In the genomic region with DNA sequence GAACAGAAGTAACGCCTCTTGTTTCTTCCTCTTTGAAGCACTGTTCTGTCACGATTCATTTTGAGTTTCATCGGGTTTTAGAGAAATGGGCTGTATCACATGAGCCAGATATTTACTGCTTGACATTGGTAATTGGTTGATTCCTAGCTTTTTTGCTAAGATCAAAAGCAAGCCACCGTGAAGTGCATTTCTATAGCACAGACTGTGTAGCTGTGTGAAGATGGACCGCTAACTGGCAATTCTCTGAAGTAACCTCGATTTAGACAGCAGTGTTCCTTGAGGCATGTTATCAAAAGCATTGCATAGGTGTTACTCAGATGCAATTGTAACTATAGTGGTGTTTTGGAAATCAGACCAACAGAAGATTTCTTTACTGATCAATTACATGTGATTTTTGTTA, we compare ENCODE assay signal across 27 mouse cellular contexts.
"Had no signal": no experiment of that assay in that cellular context is flagged by ENCODE, and none has a peak within 500 bp of the region (broad histone marks: within the 10 kb centered on the region; RNA-seq: fewer than 3 reads in every experiment).

No protein-coding gene starts in this region.

- H3K4me1 ChIP-seq: forebrain, embryonic 12.5 days had no signal

- H3K9me3 ChIP-seq: embryonic facial prominence, embryonic 15.5 days; forebrain, embryonic 13.5 days; forebrain, embryonic 15.5 days had no signal

- H3K4me3 ChIP-seq: embryonic facial prominence, embryonic 10.5 days; embryonic facial prominence, embryonic 12.5 days; embryonic facial prominence, embryonic 13.5 days; embryonic facial prominence, embryonic 15.5 days; erythroblast, embryonic 14.5 days; forebrain, embryonic 10.5 days; forebrain, embryonic 12.5 days; forebrain, embryonic 13.5 days; forebrain, embryonic 15.5 days; gastrocnemius, adult 2 months had no signal

- H3K36me3 ChIP-seq: embryonic facial prominence, embryonic 10.5 days; embryonic facial prominence, embryonic 12.5 days; embryonic facial prominence, embryonic 13.5 days; embryonic facial prominence, embryonic 15.5 days; forebrain, embryonic 10.5 days; forebrain, embryonic 12.5 days; forebrain, embryonic 15.5 days had no signal

- H3K27me3 ChIP-seq: embryonic facial prominence, embryonic 12.5 days; embryonic facial prominence, embryonic 13.5 days; embryonic facial prominence, embryonic 15.5 days; forebrain, embryonic 12.5 days; forebrain, embryonic 13.5 days; forebrain, embryonic 15.5 days had no signal

- H3K4me2 ChIP-seq: embryonic facial prominence, embryonic 12.5 days; embryonic facial prominence, embryonic 13.5 days; embryonic facial prominence, embryonic 15.5 days; forebrain, embryonic 12.5 days; forebrain, embryonic 13.5 days; forebrain, embryonic 15.5 days had no signal

- ATAC-seq: forebrain, embryonic 13.5 days; forebrain, embryonic 14.5 days; forebrain, embryonic 15.5 days; forebrain, embryonic 16.5 days; forebrain, postnatal 0 days had no signal

- H3K27ac ChIP-seq: embryonic facial prominence, embryonic 10.5 days; embryonic facial prominence, embryonic 12.5 days; embryonic facial prominence, embryonic 13.5 days; embryonic facial prominence, embryonic 15.5 days; forebrain, embryonic 10.5 days; forebrain, embryonic 12.5 days; forebrain, embryonic 13.5 days; forebrain, embryonic 15.5 days; gastrocnemius, adult 2 months had no signal

- H3K9ac ChIP-seq: embryonic facial prominence, embryonic 12.5 days; embryonic facial prominence, embryonic 13.5 days; embryonic facial prominence, embryonic 15.5 days; forebrain, embryonic 12.5 days; forebrain, embryonic 13.5 days; forebrain, embryonic 15.5 days; forebrain, postnatal 0 days had no signal

- DNase-seq: cerebellum, adult 18-20 months; cerebellum, adult 2 months; cerebellum, adult 8-10 months; cerebellum, adult 9-10 months; cerebellum, adult 9-11 months; cerebellum, postnatal 10 days; cerebellum, postnatal 14 days; cerebellum, postnatal 25 days; cerebellum, postnatal 36 days; embryo, embryonic 11 days; forebrain, postnatal 0 days; gastrocnemius, adult 2 months; gastrocnemius, postnatal 10 days; gastrocnemius, postnatal 14 days; gastrocnemius, postnatal 25 days; gastrocnemius, postnatal 36 days had no signal
